Mouse (Mus musculus): ENCODE data around the gene Card9.

DNA sequence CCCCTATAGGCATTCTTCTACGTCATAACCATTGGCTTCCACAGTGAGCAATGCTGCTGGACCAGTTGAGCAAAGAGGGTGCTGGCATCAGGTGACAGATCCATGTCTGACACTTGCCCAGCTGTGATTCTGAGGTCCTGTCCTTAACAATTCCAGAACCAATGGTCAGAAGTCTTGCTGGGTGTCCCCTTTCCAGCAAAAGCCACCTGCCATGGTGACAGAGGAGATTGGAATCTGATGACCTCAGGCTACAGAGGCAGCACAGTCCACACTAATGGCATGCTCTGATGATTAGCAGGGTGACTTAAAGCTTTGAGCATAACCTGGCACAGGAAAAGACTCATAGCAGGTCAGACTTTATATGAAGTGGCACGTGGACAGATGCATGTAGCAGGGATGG lies 55.2 kb downstream of the Card9 start:
- no peak for TF ChIP-seq CTCF (IDR thresholded peaks at IDR 0.05; ENCODE audit: insufficient read depth, low read length)
- TF ChIP-seq POLR2A (IDR thresholded peaks at IDR 0.05; ENCODE audit: borderline replicate concordance, extremely low read depth, low read depth, low read length) = no peak

All from lung, adult 2 months (tissue).